ENCODE assay signal across 8 mouse cellular contexts in genomic region chr16:17732841-17733340, GRCm38 (mm10). TPM values are rescaled to one million over a fixed set of nuclear protein-coding genes. Genes with fewer than 3 reads are reported as not detected.
DNase-seq lines count a peak whose midpoint lies in the region; ATAC-seq and TF ChIP-seq lines count a peak whose summit lies in the region.

TSS of gene Med15 (minus strand) at chr16:17732891.

- no peak for TF ChIP-seq EP300 in stomach, postnatal 0 days (optimal IDR thresholded peaks at IDR 0.05)

- no peak for ATAC-seq in kidney, embryonic 14.5 days (ENCODE audit: low FRiP score, low TSS enrichment)
- ATAC-seq in forebrain, embryonic 14.5 days = no peak
- ATAC-seq in hindbrain, embryonic 11.5 days (ENCODE audit: low FRiP score) = no peak
- no peak for ATAC-seq in liver, embryonic 13.5 days (ENCODE audit: low read depth)
- ATAC-seq in stomach, postnatal 0 days (ENCODE audit: low FRiP score, low TSS enrichment) = peak; percentile 41; the same call in 1 of the 2 replicates

- H3K4me3 ChIP-seq in kidney, embryonic 14.5 days (ENCODE audit: low read length) = no peak within 1 kb of the TSS
- H3K4me3 ChIP-seq in forebrain, embryonic 14.5 days (ENCODE audit: low read depth, low read length) = no peak within 1 kb of the TSS
- no peak within 1 kb of the TSS for H3K4me3 ChIP-seq in hindbrain, embryonic 11.5 days (ENCODE audit: low read depth, low read length)
- H3K4me3 ChIP-seq in liver, embryonic 13.5 days (replicated peaks) = no peak within 1 kb of the TSS
- no peak within 1 kb of the TSS for H3K4me3 ChIP-seq in stomach, postnatal 0 days (ENCODE audit: low read depth, low read length)

- no peak for DNase-seq in kidney, postnatal 36 days
- peak; percentile 32 for DNase-seq in adipocyte (ENCODE audit: low spot score)
- no peak for DNase-seq in forebrain, embryonic 14.5 days (ENCODE audit: low spot score)
- DNase-seq in hindbrain, embryonic 11.5 days (ENCODE audit: low spot score) = no peak
- DNase-seq in liver, embryonic 13.5 days = no peak
- no peak for DNase-seq in stomach, postnatal 0 days (ENCODE audit: low spot score)
- DNase-seq in spleen, postnatal 4 days (ENCODE audit: low spot score in 2 of 2) = no peak

- H3K27me3 ChIP-seq in kidney, embryonic 14.5 days (ENCODE audit: control insufficient read depth, insufficient read depth, low read length) = no peaks in the 10 kb centered on the region
- H3K27me3 ChIP-seq in forebrain, embryonic 14.5 days (replicated peaks; ENCODE audit: control insufficient read depth, insufficient read depth, low read length) = no peaks in the 10 kb centered on the region
- H3K27me3 ChIP-seq in hindbrain, embryonic 11.5 days (ENCODE audit: control insufficient read depth, insufficient read depth, low read length) = no peaks in the 10 kb centered on the region
- H3K27me3 ChIP-seq in liver, embryonic 13.5 days = peaks cover 48% of the 10 kb centered on the region
- no peaks in the 10 kb centered on the region for H3K27me3 ChIP-seq in stomach, postnatal 0 days (ENCODE audit: control insufficient read depth, insufficient read depth, low read length)

- no peaks in the 10 kb centered on the region for H3K36me3 ChIP-seq in kidney, embryonic 14.5 days (ENCODE audit: control insufficient read depth, insufficient read depth, low read length)
- no peaks in the 10 kb centered on the region for H3K36me3 ChIP-seq in forebrain, embryonic 14.5 days (ENCODE audit: control insufficient read depth, insufficient read depth, low read length)
- H3K36me3 ChIP-seq in hindbrain, embryonic 11.5 days (ENCODE audit: control insufficient read depth, insufficient read depth, low read length) = no peaks in the 10 kb centered on the region
- no peaks in the 10 kb centered on the region for H3K36me3 ChIP-seq in liver, embryonic 13.5 days
- no peaks in the 10 kb centered on the region for H3K36me3 ChIP-seq in stomach, postnatal 0 days (ENCODE audit: control insufficient read depth, insufficient read depth, low read length)

- no peaks in the 10 kb centered on the region for H3K4me1 ChIP-seq in kidney, embryonic 14.5 days (ENCODE audit: control insufficient read depth, insufficient read depth, low read length)
- H3K4me1 ChIP-seq in forebrain, embryonic 14.5 days (ENCODE audit: control insufficient read depth, insufficient read depth, low read length) = no peaks in the 10 kb centered on the region
- H3K4me1 ChIP-seq in hindbrain, embryonic 11.5 days (replicated peaks; ENCODE audit: control insufficient read depth, insufficient read depth, low read length) = no peaks in the 10 kb centered on the region
- H3K4me1 ChIP-seq in liver, embryonic 13.5 days (replicated peaks) = no peaks in the 10 kb centered on the region
- H3K4me1 ChIP-seq in stomach, postnatal 0 days (replicated peaks; ENCODE audit: control insufficient read depth, insufficient read depth) = no peaks in the 10 kb centered on the region

- H3K4me2 ChIP-seq in kidney, embryonic 14.5 days (replicated peaks; ENCODE audit: low read depth, low read length) = no peak within 1 kb of the TSS
- no peak within 1 kb of the TSS for H3K4me2 ChIP-seq in forebrain, embryonic 14.5 days (ENCODE audit: low read length)
- H3K4me2 ChIP-seq in hindbrain, embryonic 11.5 days (replicated peaks; ENCODE audit: low read depth, low read length) = no peak within 1 kb of the TSS
- no peak within 1 kb of the TSS for H3K4me2 ChIP-seq in liver, embryonic 13.5 days
- no peak within 1 kb of the TSS for H3K4me2 ChIP-seq in stomach, postnatal 0 days (replicated peaks; ENCODE audit: low read depth)

- 48% methylated on average over 3 of the region's 3 CpGs for WGBS in kidney, embryonic 14.5 days
- whole genome bisulfite sequencing in forebrain, embryonic 14.5 days = 38% methylated on average over 3 of the region's 3 CpGs
- 52% methylated on average over 3 of the region's 3 CpGs for WGBS in hindbrain, embryonic 11.5 days
- WGBS in liver, embryonic 13.5 days (ENCODE audit: insufficient replicate concordance) = 26% methylated on average over 3 of the region's 3 CpGs
- WGBS in stomach, postnatal 0 days = 21% methylated on average over 3 of the region's 3 CpGs

- H3K9ac ChIP-seq in kidney, embryonic 14.5 days (ENCODE audit: low read depth, low read length) = no peak within 1 kb of the TSS
- no peak within 1 kb of the TSS for H3K9ac ChIP-seq in forebrain, embryonic 14.5 days (ENCODE audit: low read length)
- H3K9ac ChIP-seq in hindbrain, embryonic 11.5 days (ENCODE audit: low read depth, low read length) = no peak within 1 kb of the TSS
- H3K9ac ChIP-seq in liver, embryonic 13.5 days = no peak within 1 kb of the TSS
- no peak within 1 kb of the TSS for H3K9ac ChIP-seq in stomach, postnatal 0 days (ENCODE audit: low read length)

- H3K9me3 ChIP-seq in kidney, embryonic 14.5 days (ENCODE audit: control insufficient read depth, low read length) = no peaks in the 10 kb centered on the region
- no peaks in the 10 kb centered on the region for H3K9me3 ChIP-seq in forebrain, embryonic 14.5 days (replicated peaks; ENCODE audit: control insufficient read depth, low read length)
- H3K9me3 ChIP-seq in hindbrain, embryonic 11.5 days (ENCODE audit: control insufficient read depth, low read length) = no peaks in the 10 kb centered on the region
- H3K9me3 ChIP-seq in liver, embryonic 13.5 days (replicated peaks) = no peaks in the 10 kb centered on the region
- no peaks in the 10 kb centered on the region for H3K9me3 ChIP-seq in stomach, postnatal 0 days (ENCODE audit: control insufficient read depth, low read length)

- TF ChIP-seq CTCF in stomach, postnatal 0 days (IDR thresholded peaks at IDR 0.05; ENCODE audit: low read depth) = no peak

- no peak within 1 kb of the TSS for H3K27ac ChIP-seq in kidney, embryonic 14.5 days (ENCODE audit: low read depth, low read length)
- H3K27ac ChIP-seq in forebrain, embryonic 14.5 days (ENCODE audit: low read depth, low read length) = no peak within 1 kb of the TSS
- H3K27ac ChIP-seq in hindbrain, embryonic 11.5 days (ENCODE audit: low read depth, low read length) = no peak within 1 kb of the TSS
- H3K27ac ChIP-seq in liver, embryonic 13.5 days = no peak within 1 kb of the TSS
- no peak within 1 kb of the TSS for H3K27ac ChIP-seq in stomach, postnatal 0 days (replicated peaks)

RNA-seq across cellular contexts. Expression of gene Med15, which starts in this region (rescaled TPM):
- polyA plus RNA-seq in kidney, embryonic 14.5 days (2014; fragmentation: Nextera tagmentation; extraction: Ambion mirVana) = 32.4 and 39.7 TPM in 2 replicates
- polyA plus RNA-seq in forebrain, embryonic 14.5 days (2014; fragmentation: Nextera tagmentation; extraction: Ambion mirVana) = 23.4 and 31.8 TPM in 2 replicates
- polyA plus RNA-seq in hindbrain, embryonic 11.5 days (2014; fragmentation: Nextera tagmentation; extraction: Ambion mirVana) = 34.2 and 42.8 TPM in 2 replicates
- polyA plus RNA-seq in liver, embryonic 13.5 days (2015; fragmentation: Nextera tagmentation; extraction: Ambion mirVana) = 15.8 and 20.2 TPM in 2 replicates
- 19.4 and 22.7 TPM in 2 replicates for polyA plus RNA-seq in stomach, postnatal 0 days (2015; fragmentation: Nextera tagmentation; extraction: Ambion mirVana)
